Mouse (Mus musculus): ENCODE results near the gene Magi2.

DNA sequence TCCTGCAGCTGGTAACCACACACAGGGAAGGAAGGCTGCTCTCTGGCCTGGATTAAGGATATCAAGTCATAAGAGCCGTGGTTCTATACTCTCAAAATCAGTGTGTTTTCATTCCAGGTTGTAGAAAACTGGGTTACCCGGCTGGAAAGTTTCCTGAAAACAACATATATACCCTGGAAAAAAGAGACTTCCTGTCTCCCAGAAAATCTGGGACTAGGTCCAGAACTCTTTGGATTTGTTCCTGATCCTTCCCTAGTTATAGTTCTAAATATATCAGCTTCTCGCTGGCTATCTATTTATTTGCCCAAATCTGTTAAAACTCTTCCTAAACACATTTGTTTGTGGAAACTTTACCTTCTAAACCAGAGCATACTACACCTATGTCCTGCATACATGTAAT is 274.2 kb downstream of the Magi2 start:
- TF ChIP-seq POLR2A (IDR thresholded peaks at IDR 0.05; ENCODE audit: control insufficient read depth, extremely low read depth, insufficient read depth, low read length, poor library complexity) (no peak), CTCF (IDR thresholded peaks at IDR 0.05; ENCODE audit: borderline replicate concordance, control insufficient read depth, extremely low read depth, insufficient read depth, low read length, poor library complexity) (no peak)

Measured in thymus, adult 2 months (tissue).